Comparison of ENCODE assay signal across 10 mouse cellular contexts in the genomic region with DNA sequence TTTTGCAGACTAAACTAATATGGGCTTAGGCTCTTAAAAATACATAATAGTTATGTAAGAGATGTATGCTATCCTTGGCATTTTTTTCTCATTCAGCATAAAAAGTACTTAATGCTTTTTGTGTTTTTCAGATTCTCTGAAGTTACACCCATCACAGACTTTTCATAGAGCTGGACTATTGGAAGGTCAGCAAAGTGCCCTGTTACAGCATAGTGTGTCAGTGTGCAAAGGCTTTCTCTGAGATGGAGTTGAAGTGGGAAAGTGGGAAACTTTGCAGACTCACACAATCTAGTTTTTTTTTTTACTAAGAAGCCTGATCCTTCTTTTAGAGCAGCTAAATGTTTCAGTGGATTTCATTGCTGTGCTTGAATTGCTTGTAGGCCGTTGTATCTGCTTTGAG. TPM values are rescaled to one million over a fixed set of nuclear protein-coding genes. Genes with fewer than 3 reads are reported as not detected.
DNase-seq lines count a peak whose midpoint lies in the region; ATAC-seq and TF ChIP-seq lines count a peak whose summit lies in the region.
"Had no signal": no experiment of that assay in that cellular context is flagged by ENCODE, and none has a peak within 500 bp of the region (broad histone marks: within the 10 kb centered on the region; RNA-seq: fewer than 3 reads in every experiment).

No protein-coding gene starts in this region.

- peaks cover 4% of the 10 kb centered on the region; the same call in 1 of the 2 replicates for H3K36me3 ChIP-seq in heart, embryonic 15.5 days
- peaks cover 5% of the 10 kb centered on the region for H3K36me3 ChIP-seq in lung, embryonic 14.5 days (ENCODE audit: insufficient read depth)
- peaks cover 4% of the 10 kb centered on the region; the same call in 1 of the 2 replicates for H3K36me3 ChIP-seq in hindbrain, embryonic 13.5 days
- 0 out of 2 replicates have a peak, but pooled peaks cover 4% of the 10 kb centered on the region for H3K36me3 ChIP-seq in neural tube, embryonic 13.5 days
- H3K36me3 ChIP-seq: liver, embryonic 13.5 days had no signal

- no peak overlapping the region for H3K27ac ChIP-seq in heart, embryonic 15.5 days
- no peak overlapping the region for H3K27ac ChIP-seq in lung, embryonic 14.5 days (ENCODE audit: low read depth)
- H3K27ac ChIP-seq in hindbrain, embryonic 13.5 days: no peak overlapping the region
- H3K27ac ChIP-seq in neural tube, embryonic 13.5 days (replicated peaks): no peak overlapping the region
- H3K27ac ChIP-seq: liver, embryonic 13.5 days had no signal

- WGBS in heart, embryonic 15.5 days: 87% methylated on average over 1 of the region's 1 CpGs
- 90% methylated on average over 1 of the region's 1 CpGs for WGBS in lung, embryonic 14.5 days
- WGBS in hindbrain, embryonic 13.5 days: 86% methylated on average over 1 of the region's 1 CpGs
- WGBS in neural tube, embryonic 13.5 days: 59% methylated on average over 1 of the region's 1 CpGs

- no peak overlapping the region for H3K9ac ChIP-seq in heart, embryonic 15.5 days
- no peak overlapping the region for H3K9ac ChIP-seq in lung, embryonic 14.5 days
- no peak overlapping the region for H3K9ac ChIP-seq in hindbrain, embryonic 13.5 days
- no peak overlapping the region for H3K9ac ChIP-seq in neural tube, embryonic 13.5 days

- H3K27me3 ChIP-seq in heart, embryonic 15.5 days: no peaks in the 10 kb centered on the region
- H3K27me3 ChIP-seq in lung, embryonic 14.5 days (ENCODE audit: insufficient read depth, low read length): no peaks in the 10 kb centered on the region
- H3K27me3 ChIP-seq in hindbrain, embryonic 13.5 days: no peaks in the 10 kb centered on the region
- H3K27me3 ChIP-seq in neural tube, embryonic 13.5 days: no peaks in the 10 kb centered on the region
- H3K27me3 ChIP-seq: liver, embryonic 13.5 days had no signal

- no peaks in the 10 kb centered on the region for H3K9me3 ChIP-seq in heart, embryonic 15.5 days (replicated peaks)
- H3K9me3 ChIP-seq in lung, embryonic 14.5 days (ENCODE audit: low read depth, low read length): no peaks in the 10 kb centered on the region
- H3K9me3 ChIP-seq in hindbrain, embryonic 13.5 days: no peaks in the 10 kb centered on the region
- no peaks in the 10 kb centered on the region for H3K9me3 ChIP-seq in neural tube, embryonic 13.5 days
- H3K9me3 ChIP-seq: liver, embryonic 13.5 days had no signal

- H3K4me2 ChIP-seq in heart, embryonic 15.5 days: peak overlapping the region; percentile 63
- peak overlapping the region; percentile 74 for H3K4me2 ChIP-seq in lung, embryonic 14.5 days
- peak overlapping the region; percentile 57 for H3K4me2 ChIP-seq in hindbrain, embryonic 13.5 days
- peak overlapping the region; percentile 67 for H3K4me2 ChIP-seq in neural tube, embryonic 13.5 days

- peaks cover 19% of the 10 kb centered on the region for H3K4me1 ChIP-seq in heart, embryonic 15.5 days (replicated peaks)
- H3K4me1 ChIP-seq in lung, embryonic 14.5 days (ENCODE audit: insufficient read depth): 0 out of 2 replicates have a peak, but pooled peaks cover 5% of the 10 kb centered on the region
- peaks cover 26% of the 10 kb centered on the region for H3K4me1 ChIP-seq in hindbrain, embryonic 13.5 days (replicated peaks)
- peaks cover 32% of the 10 kb centered on the region for H3K4me1 ChIP-seq in neural tube, embryonic 13.5 days (replicated peaks)

- no peak for TF ChIP-seq CTCF in lung, embryonic 14.5 days (IDR thresholded peaks at IDR 0.05; ENCODE audit: low read depth)

- intact Hi-C loops in heart, postnatal 10 days (cut with DNase I): no loop called here

- H3K4me3 ChIP-seq in heart, embryonic 15.5 days: no peak overlapping the region
- no peak overlapping the region for H3K4me3 ChIP-seq in lung, embryonic 14.5 days (ENCODE audit: low read depth, low read length)
- no peak overlapping the region for H3K4me3 ChIP-seq in hindbrain, embryonic 13.5 days
- H3K4me3 ChIP-seq in neural tube, embryonic 13.5 days: peak overlapping the region; percentile 95

- no peak for ATAC-seq in heart, embryonic 15.5 days (replicated peaks; ENCODE audit: insufficient number of reproducible peaks, insufficient read depth, low FRiP score, low read depth)
- no peak for ATAC-seq in lung, embryonic 14.5 days (ENCODE audit: insufficient read depth)
- no peak for ATAC-seq in hindbrain, embryonic 13.5 days (ENCODE audit: low FRiP score)
- no peak for ATAC-seq in neural tube, embryonic 13.5 days (ENCODE audit: low read depth)

- no peak for DNase-seq in heart, postnatal 10 days
- DNase-seq in lung, embryonic 14.5 days: no peak
- DNase-seq in lung, adult 18-20 months: no peak
- DNase-seq in right cerebral cortex, adult 2 months (ENCODE audit: low spot score in 2 of 2): no peak
- DNase-seq: liver, embryonic 13.5 days; right cerebral cortex, postnatal 14 days; thymus, adult 18-20 months had no signal

RNA-seq across cellular contexts. Expression of a gene that starts 2.2 kb away (rescaled TPM):
- polyA plus RNA-seq in heart, embryonic 15.5 days (2015; fragmentation: Nextera tagmentation; extraction: Ambion mirVana): 10.4 and 11.4 TPM in 2 replicates
- 10 to 100 TPM; 37.9 to 43.0 TPM for total RNA-seq in heart, postnatal 10 days (2021)
- polyA plus RNA-seq in lung, embryonic 14.5 days (2014; fragmentation: Nextera tagmentation; extraction: Ambion mirVana): 13.3 and 14.1 TPM in 2 replicates
- polyA plus RNA-seq in hindbrain, embryonic 13.5 days (2015; fragmentation: Nextera tagmentation; extraction: Ambion mirVana): 14.0 and 14.5 TPM in 2 replicates
- polyA plus RNA-seq in neural tube, embryonic 13.5 days (2015; fragmentation: Nextera tagmentation; extraction: Ambion mirVana): 13.6 and 14.3 TPM in 2 replicates
